Mouse (Mus musculus): Measurements from ENCODE around the gene Mapk8ip2. TPM values are rescaled to one million over a fixed set of nuclear protein-coding genes. Genes with fewer than 3 reads are reported as not detected.
A peak's percentile ranks its signal among the peaks of the same experiment; 100 is the strongest.

Gene Mapk8ip2
- polyA plus RNA-seq, 1 experiment: 31.9 TPM

DNA sequence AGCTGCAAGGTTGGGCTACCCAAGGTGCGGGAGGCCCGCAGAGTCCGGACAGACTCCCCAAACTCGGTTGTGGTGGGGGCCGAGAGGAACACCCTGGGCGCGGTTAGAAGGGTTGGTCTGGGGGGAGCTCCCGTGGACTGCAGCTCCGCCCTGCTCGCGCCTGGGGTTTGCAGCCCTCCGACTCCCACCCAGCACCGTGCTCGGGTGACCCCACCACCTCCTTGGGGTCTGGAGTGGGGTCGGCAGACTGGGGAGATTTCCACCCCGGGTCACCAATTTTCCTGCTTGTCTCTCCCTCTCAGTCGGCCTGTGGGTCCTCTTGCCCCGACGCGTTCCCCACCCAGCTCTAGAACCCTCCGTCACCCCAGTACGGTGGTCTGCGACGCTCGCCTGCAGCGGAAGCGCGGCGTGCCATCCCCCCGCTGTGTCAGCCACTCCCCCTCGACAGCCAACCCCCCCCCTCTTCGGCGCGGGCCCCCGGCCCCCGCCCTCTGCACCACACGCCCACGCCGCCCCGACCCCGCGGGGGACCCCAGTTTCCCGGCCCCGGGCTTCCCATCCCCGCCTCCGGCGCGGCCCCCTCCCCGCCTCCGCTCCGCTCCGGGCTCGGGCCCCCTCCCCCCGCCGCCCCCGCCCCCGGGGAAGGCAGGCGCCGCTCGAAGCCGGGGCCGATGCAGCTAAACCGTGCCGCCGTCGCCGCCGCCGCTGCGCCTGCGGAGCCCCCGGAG lies 45.4 kb downstream of the Mapk8ip2 start, which contains the start of gene Shank3:
Gene Shank3 (plus strand): TSS at position 663 of the 728 bp plus-strand sequence.
- Histone ChIP-seq H3K27ac (ENCODE audit: control insufficient read depth, insufficient read depth, low read depth, low read length) (no peak within 1 kb of the TSS), H3K4me3 (ENCODE audit: control insufficient read depth, low read depth, low read length) (peak within 1 kb of the TSS; percentile 54), H3K36me3 (ENCODE audit: control insufficient read depth, insufficient read depth, low read length) (no peaks in the 10 kb centered on the region), H3K4me1 (ENCODE audit: control insufficient read depth, insufficient read depth, low read length) (peaks cover 12% of the 10 kb centered on the region), H3K27me3 (ENCODE audit: control insufficient read depth, insufficient read depth, low read length) (no peaks in the 10 kb centered on the region; the same call in 1 of the 2 replicates)
- no peak for TF ChIP-seq CTCF (IDR thresholded peaks at IDR 0.05; ENCODE audit: control insufficient read depth, insufficient read depth, insufficient replicate concordance, low read depth, low read length)
- no peak for TF ChIP-seq POLR2A (IDR thresholded peaks at IDR 0.05; ENCODE audit: control insufficient read depth, low read depth, low read length)

GRCm38 (mm10) chr15:89499784-89500220 lies 46.1 kb downstream of the Mapk8ip2 start:
- no peaks in the 10 kb centered on the region; the same call in 1 of the 2 replicates for H3K27me3 ChIP-seq (ENCODE audit: control insufficient read depth, insufficient read depth, low read length)
- peak overlapping the region; percentile 54 for H3K4me3 ChIP-seq (ENCODE audit: control insufficient read depth, low read depth, low read length)
- H3K4me1 ChIP-seq (ENCODE audit: control insufficient read depth, insufficient read depth, low read length): peaks cover 12% of the 10 kb centered on the region
- no peaks in the 10 kb centered on the region for H3K36me3 ChIP-seq (ENCODE audit: control insufficient read depth, insufficient read depth, low read length)
- no peak overlapping the region for H3K27ac ChIP-seq (ENCODE audit: control insufficient read depth, insufficient read depth, low read depth, low read length)
- no peak for TF ChIP-seq CTCF (IDR thresholded peaks at IDR 0.05; ENCODE audit: control insufficient read depth, insufficient read depth, insufficient replicate concordance, low read depth, low read length)
- no peak for TF ChIP-seq POLR2A (IDR thresholded peaks at IDR 0.05; ENCODE audit: control insufficient read depth, low read depth, low read length)

DNA sequence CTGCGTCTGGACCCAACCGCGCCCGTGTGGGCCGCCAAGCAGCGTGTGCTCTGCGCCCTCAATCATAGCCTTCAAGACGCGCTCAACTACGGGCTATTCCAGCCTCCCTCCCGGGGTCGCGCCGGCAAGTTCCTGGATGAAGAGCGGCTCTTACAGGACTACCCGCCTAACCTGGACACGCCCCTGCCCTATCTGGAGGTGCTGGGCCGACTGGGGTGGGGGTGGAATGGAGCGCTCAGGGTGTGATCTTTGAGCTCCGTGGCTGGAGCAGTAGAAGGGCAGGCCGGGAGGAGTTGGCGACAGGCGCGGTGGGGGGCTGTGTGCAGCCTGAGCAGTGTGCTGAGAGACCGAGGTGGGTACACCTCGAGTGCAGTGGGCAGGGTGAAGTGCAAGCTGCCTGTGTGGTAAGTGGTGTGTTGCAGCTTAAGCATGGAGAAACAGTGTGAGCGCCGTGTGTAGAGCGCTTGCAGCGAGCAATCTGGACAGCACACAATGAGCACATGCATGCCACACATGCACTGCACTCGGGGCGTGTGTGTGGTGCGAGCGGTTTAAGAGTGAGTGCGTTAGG lies 46.6 kb downstream of the Mapk8ip2 start:
- TF ChIP-seq CTCF (IDR thresholded peaks at IDR 0.05; ENCODE audit: control insufficient read depth, insufficient read depth, insufficient replicate concordance, low read depth, low read length) (no peak), POLR2A (IDR thresholded peaks at IDR 0.05; ENCODE audit: control insufficient read depth, low read depth, low read length) (no peak)
- Histone ChIP-seq H3K27ac (ENCODE audit: control insufficient read depth, insufficient read depth, low read depth, low read length) (no peak overlapping the region), H3K27me3 (ENCODE audit: control insufficient read depth, insufficient read depth, low read length) (no peaks in the 10 kb centered on the region; the same call in 1 of the 2 replicates), H3K36me3 (ENCODE audit: control insufficient read depth, insufficient read depth, low read length) (no peaks in the 10 kb centered on the region), H3K4me1 (ENCODE audit: control insufficient read depth, insufficient read depth, low read length) (peaks cover 12% of the 10 kb centered on the region), H3K4me3 (ENCODE audit: control insufficient read depth, low read depth, low read length) (peak overlapping the region; percentile 15; the same call in 1 of the 2 replicates)

DNA sequence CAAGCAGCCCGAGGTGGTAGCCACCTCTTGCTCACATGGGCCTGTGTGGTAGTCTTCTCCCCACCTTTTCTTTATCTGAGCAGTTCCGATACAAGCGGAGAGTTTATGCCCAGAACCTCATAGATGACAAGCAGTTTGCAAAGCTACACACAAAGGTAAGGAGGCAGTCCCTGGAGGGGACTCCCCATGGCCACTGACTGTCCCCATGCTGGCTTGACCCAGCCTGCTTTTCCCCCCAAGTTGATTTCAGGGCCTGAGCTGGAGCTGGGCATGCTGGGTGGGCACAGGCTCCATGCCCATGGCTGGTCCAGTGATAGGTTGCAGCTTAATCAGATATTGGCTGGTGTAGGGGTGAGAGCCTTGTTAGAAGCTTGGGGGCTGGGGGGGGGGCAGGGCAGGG lies 47.6 kb downstream of the Mapk8ip2 start:
- Histone ChIP-seq H3K36me3 (ENCODE audit: control insufficient read depth, insufficient read depth, low read length) (no peaks in the 10 kb centered on the region), H3K4me1 (ENCODE audit: control insufficient read depth, insufficient read depth, low read length) (peaks cover 12% of the 10 kb centered on the region), H3K27ac (ENCODE audit: control insufficient read depth, insufficient read depth, low read depth, low read length) (no peak overlapping the region), H3K27me3 (ENCODE audit: control insufficient read depth, insufficient read depth, low read length) (no peaks in the 10 kb centered on the region; the same call in 1 of the 2 replicates), H3K4me3 (ENCODE audit: control insufficient read depth, low read depth, low read length) (no peak overlapping the region)
- TF ChIP-seq POLR2A (IDR thresholded peaks at IDR 0.05; ENCODE audit: control insufficient read depth, low read depth, low read length): no peak
- TF ChIP-seq CTCF (IDR thresholded peaks at IDR 0.05; ENCODE audit: control insufficient read depth, insufficient read depth, insufficient replicate concordance, low read depth, low read length): no peak

GRCm38 (mm10) chr15:89504838-89505237 lies 51.1 kb downstream of the Mapk8ip2 start:
- H3K4me1 ChIP-seq (ENCODE audit: control insufficient read depth, insufficient read depth, low read length): peaks cover 4% of the 10 kb centered on the region
- no peaks in the 10 kb centered on the region for H3K27me3 ChIP-seq (ENCODE audit: control insufficient read depth, insufficient read depth, low read length)
- no peaks in the 10 kb centered on the region for H3K36me3 ChIP-seq (ENCODE audit: control insufficient read depth, insufficient read depth, low read length)
- no peak overlapping the region for H3K4me3 ChIP-seq (ENCODE audit: control insufficient read depth, low read depth, low read length)
- H3K27ac ChIP-seq (ENCODE audit: control insufficient read depth, insufficient read depth, low read depth, low read length): no peak overlapping the region
- TF ChIP-seq CTCF (IDR thresholded peaks at IDR 0.05; ENCODE audit: control insufficient read depth, insufficient read depth, insufficient replicate concordance, low read depth, low read length) (no peak), POLR2A (IDR thresholded peaks at IDR 0.05; ENCODE audit: control insufficient read depth, low read depth, low read length) (no peak)

DNA sequence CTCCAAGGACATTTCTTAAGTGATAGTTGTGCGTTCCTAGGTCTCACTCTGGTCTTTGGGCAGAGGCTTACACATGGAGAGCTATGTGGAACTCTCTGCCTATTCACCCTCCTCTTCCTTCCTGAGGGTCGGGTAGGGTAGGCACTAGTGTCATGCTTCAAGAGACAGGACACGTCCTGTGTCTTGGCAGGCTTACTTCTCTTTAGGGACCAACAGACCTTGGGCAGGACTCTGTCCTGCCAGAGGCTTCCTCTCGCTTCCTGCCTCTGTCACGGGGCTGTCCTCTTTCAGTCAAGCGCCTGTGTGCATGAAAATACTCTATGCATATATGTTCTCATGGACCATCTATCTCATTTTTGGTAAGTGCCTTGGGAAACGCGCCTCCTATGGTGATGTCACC lies 54.0 kb downstream of the Mapk8ip2 start:
- H3K27me3 ChIP-seq (ENCODE audit: control insufficient read depth, insufficient read depth, low read length): no peaks in the 10 kb centered on the region
- H3K36me3 ChIP-seq (ENCODE audit: control insufficient read depth, insufficient read depth, low read length): no peaks in the 10 kb centered on the region
- H3K4me3 ChIP-seq (ENCODE audit: control insufficient read depth, low read depth, low read length): no peak overlapping the region
- TF ChIP-seq CTCF (IDR thresholded peaks at IDR 0.05; ENCODE audit: control insufficient read depth, insufficient read depth, insufficient replicate concordance, low read depth, low read length) (no peak), POLR2A (IDR thresholded peaks at IDR 0.05; ENCODE audit: control insufficient read depth, low read depth, low read length) (no peak)
- H3K27ac ChIP-seq (ENCODE audit: control insufficient read depth, insufficient read depth, low read depth, low read length): no peak overlapping the region
- H3K4me1 ChIP-seq (ENCODE audit: control insufficient read depth, insufficient read depth, low read length): no peaks in the 10 kb centered on the region

DNA sequence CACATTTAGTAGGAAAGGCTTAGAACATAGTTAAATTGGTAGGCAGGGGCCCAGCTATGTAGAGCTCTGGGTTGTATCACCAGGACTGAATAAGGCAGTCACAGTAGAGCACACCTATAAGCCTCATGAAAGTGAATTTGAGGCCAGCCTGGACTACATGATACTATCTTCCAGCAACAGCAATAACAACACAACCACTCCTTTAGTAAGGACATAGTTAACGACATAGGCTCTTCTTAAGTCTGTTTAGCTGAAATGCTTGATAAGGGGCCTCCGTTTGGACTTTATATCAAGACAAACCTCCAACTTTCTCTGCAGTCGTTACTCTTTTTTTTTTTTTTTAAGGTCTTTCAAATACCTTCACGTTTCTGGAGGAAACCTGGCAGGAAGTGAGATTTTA lies 59.0 kb downstream of the Mapk8ip2 start:
- H3K4me3 ChIP-seq (ENCODE audit: control insufficient read depth, low read depth, low read length): no peak overlapping the region
- no peaks in the 10 kb centered on the region for H3K36me3 ChIP-seq (ENCODE audit: control insufficient read depth, insufficient read depth, low read length)
- no peak overlapping the region for H3K27ac ChIP-seq (ENCODE audit: control insufficient read depth, insufficient read depth, low read depth, low read length)
- TF ChIP-seq CTCF (IDR thresholded peaks at IDR 0.05; ENCODE audit: control insufficient read depth, insufficient read depth, insufficient replicate concordance, low read depth, low read length) (no peak), POLR2A (IDR thresholded peaks at IDR 0.05; ENCODE audit: control insufficient read depth, low read depth, low read length) (no peak)
- H3K27me3 ChIP-seq (ENCODE audit: control insufficient read depth, insufficient read depth, low read length): no peaks in the 10 kb centered on the region
- no peaks in the 10 kb centered on the region for H3K4me1 ChIP-seq (ENCODE audit: control insufficient read depth, insufficient read depth, low read length)

Other genes starting within 250 kb of the Mapk8ip2 start
- gene Ppp6r2, start 242.4 kb upstream of the Mapk8ip2 start, polyA plus RNA-seq (2012; rRNA removed): 49.8 and 59.3 TPM in 2 replicates
- 157 and 170 TPM in 2 replicates for gene Sbf1, start 138.6 kb upstream of the Mapk8ip2 start, polyA plus RNA-seq (2012; rRNA removed)
- gene Adm2, start 131.2 kb upstream of the Mapk8ip2 start, polyA plus RNA-seq (2012; rRNA removed): not detected in 2 replicates
- gene Miox, start 119.5 kb upstream of the Mapk8ip2 start, polyA plus RNA-seq (2012; rRNA removed): 0.81 and 1.7 TPM in 2 replicates
- gene Lmf2, start 98.3 kb upstream of the Mapk8ip2 start, polyA plus RNA-seq (2012; rRNA removed): 43.0 and 46.6 TPM in 2 replicates
- 41.5 and 44.7 TPM in 2 replicates for gene Ncaph2, start 98.2 kb upstream of the Mapk8ip2 start, polyA plus RNA-seq (2012; rRNA removed)
- 31.1 and 34.1 TPM in 2 replicates for gene Sco2, start 80.1 kb upstream of the Mapk8ip2 start, polyA plus RNA-seq (2012; rRNA removed)
- 0.74 and 1.6 TPM in 2 replicates for gene Tymp, start 76.9 kb upstream of the Mapk8ip2 start, polyA plus RNA-seq (2012; rRNA removed)
- 78.4 and 86.4 TPM in 2 replicates for gene Odf3b, start 74.6 kb upstream of the Mapk8ip2 start, polyA plus RNA-seq (2012; rRNA removed)
- gene Klhdc7b, start 69.0 kb upstream of the Mapk8ip2 start, polyA plus RNA-seq (2012; rRNA removed): 0.19 and 0.31 TPM in 2 replicates
- gene Syce3, start 43.4 kb upstream of the Mapk8ip2 start, polyA plus RNA-seq (2012; rRNA removed): 218 and 247 TPM in 2 replicates
- gene Cpt1b, start 28.1 kb upstream of the Mapk8ip2 start, polyA plus RNA-seq (2012; rRNA removed): 374 and 414 TPM in 2 replicates
- 6.4 and 7.6 TPM in 2 replicates for gene C730034F03Rik, start 24.3 kb upstream of the Mapk8ip2 start, polyA plus RNA-seq (2012; rRNA removed)
- gene Gm44502, start 24.2 kb upstream of the Mapk8ip2 start, polyA plus RNA-seq (2012; rRNA removed): 1.2 and 1.9 TPM in 2 replicates
- gene Chkb, start 24.0 kb upstream of the Mapk8ip2 start, polyA plus RNA-seq (2012; rRNA removed): 50.7 and 52.8 TPM in 2 replicates
- 221 and 236 TPM in 2 replicates for gene Arsa, start 23.5 kb downstream of the Mapk8ip2 start, polyA plus RNA-seq (2012; rRNA removed)
- 1.1 and 1.8 TPM in 2 replicates for gene Shank3, start 45.7 kb downstream of the Mapk8ip2 start, polyA plus RNA-seq (2012; rRNA removed)
- gene Acr, start 114.4 kb downstream of the Mapk8ip2 start, polyA plus RNA-seq (2012; rRNA removed): 522 and 549 TPM in 2 replicates
- gene Rabl2, start 138.0 kb downstream of the Mapk8ip2 start, polyA plus RNA-seq (2012; rRNA removed): 91.2 and 108 TPM in 2 replicates

All from testis, adult 2 months (tissue).